Mouse (Mus musculus) left cerebral cortex, adult 18-20 months (tissue): ENCODE data around the gene Mmachc. TPM values are rescaled to one million over a fixed set of nuclear protein-coding genes. Genes with fewer than 3 reads are reported as not detected.

ENCODE experiments used
- DNase-seq, 2 experiments: peaks; one replicate each; pipeline ENCODE4 v3.0.0; 2021 to 2022; ENCODE audit warnings: low spot score in 2 of 2, mixed read lengths in 1 of 2
- long read RNA-seq, 2 experiments: library from polyadenylated mRNA; stranded (forward); transcript quantifications; one replicate each; pipeline ENCODE4 v2.0.0; 2021
- total RNA-seq, 2 experiments: library from RNA; stranded (reverse); gene quantifications; 2 replicates each; pipeline ENCODE4 v1.2.3; 2021

The Mmachc gene
- total RNA-seq = 10 to 100 TPM; 16.1 to 17.5 TPM
- long read RNA-seq, experiment 1, transcript Mmachc-201 (4 exons, 2,106 nt) = major isoform, 9 of 10 reads
- long read RNA-seq, experiment 1, partial matches to known transcripts = 1 of 10 reads
- long read RNA-seq, experiment 1, other reads (novel, unspliced or antisense) = 0 of 10 reads
- long read RNA-seq, experiment 2, transcript Mmachc-201 (4 exons, 2,106 nt) = major isoform, 7 of 8 reads
- long read RNA-seq, experiment 2, partial matches to known transcripts = 1 of 8 reads
- long read RNA-seq, experiment 2, other reads (novel, unspliced or antisense) = 0 of 8 reads

GRCm38 (mm10) chr4:116708201-116708764 is at the start of gene Mmachc, which contains the start of gene Ccdc163:
TSS of gene Mmachc (minus strand) at chr4:116708406.
TSS of gene Ccdc163 (plus strand) at chr4:116708509.
- peak; percentile 88 to 93 for DNase-seq

GRCm38 (mm10) chr4:116749750-116750149 is 41.5 kb upstream of the Mmachc start:
- DNase-seq = no peak

- DNase-seq = no peak
These were observed 31.0 kb upstream of the Mmachc start for GRCm38 (mm10) chr4:116738972-116739751.

GRCm38 (mm10) chr4:116734996-116735395 is 26.8 kb upstream of the Mmachc start:
- DNase-seq = no peak

GRCm38 (mm10) chr4:116732355-116732754 is 24.1 kb upstream of the Mmachc start:
- DNase-seq = no peak

GRCm38 (mm10) chr4:116731077-116731476 is 22.9 kb upstream of the Mmachc start:
- DNase-seq = no peak

- no peak for DNase-seq
These were observed 21.3 kb upstream of the Mmachc start for GRCm38 (mm10) chr4:116729532-116729931.

GRCm38 (mm10) chr4:116727401-116727800 is 19.2 kb upstream of the Mmachc start:
- DNase-seq = no peak

- no peak for DNase-seq
These were observed 17.2 kb upstream of the Mmachc start for GRCm38 (mm10) chr4:116725444-116725843.

- no peak for DNase-seq
These were observed 14.0 kb upstream of the Mmachc start for GRCm38 (mm10) chr4:116722230-116722629.

GRCm38 (mm10) chr4:116721098-116721628 is 13.0 kb upstream of the Mmachc start:
- DNase-seq = no peak

GRCm38 (mm10) chr4:116720343-116721097 is 12.3 kb upstream of the Mmachc start, which contains the start of gene Tesk2:
TSS of gene Tesk2 (plus strand) at chr4:116720948.
- DNase-seq = peak; percentile 86 to 91

- peak; percentile 72 to 74 for DNase-seq
These were observed 11.2 kb upstream of the Mmachc start for GRCm38 (mm10) chr4:116719396-116719795.

GRCm38 (mm10) chr4:116712536-116712935 is 4.3 kb upstream of the Mmachc start:
- no peak for DNase-seq

- DNase-seq = no peak
These were observed 1.9 kb upstream of the Mmachc start for GRCm38 (mm10) chr4:116710154-116710553.

- DNase-seq = no peak
These were observed 685 bp upstream of the Mmachc start for GRCm38 (mm10) chr4:116708791-116709390.

GRCm38 (mm10) chr4:116707666-116708065 is 540 bp downstream of the Mmachc start:
- peak in 1 of 2 experiments; percentile 20 for DNase-seq

- DNase-seq = peak; percentile 30 to 58
These were observed 4.4 kb downstream of the Mmachc start for GRCm38 (mm10) chr4:116703804-116704203.

GRCm38 (mm10) chr4:116700964-116701363 is 7.2 kb downstream of the Mmachc start:
- DNase-seq = no peak

- DNase-seq = no peak
These were observed 9.4 kb downstream of the Mmachc start for GRCm38 (mm10) chr4:116698693-116699342.
